Mouse (Mus musculus) layer of hippocampus, postnatal 25 days (tissue): Measurements from ENCODE around the gene Dctn5. TPM values are rescaled to one million over a fixed set of nuclear protein-coding genes. Genes with fewer than 3 reads are reported as not detected.
A peak's percentile ranks its signal among the peaks of the same experiment; 100 is the strongest.

Source experiments
- DNase-seq, 2 experiments: peaks; one replicate each; pipeline ENCODE4 v3.0.0; 2022; ENCODE audit warnings: mixed read lengths in 2 of 2, low spot score in 1 of 2; ENCODE audit errors: extremely low spot score in 1 of 2
- total RNA-seq, 2 experiments: library from RNA; stranded (reverse); gene quantifications; 2 replicates each; pipeline ENCODE4 v1.2.3; 2021

The Dctn5 gene
- total RNA-seq, result 100 to 1,000 TPM; 100 to 111 TPM

DNA sequence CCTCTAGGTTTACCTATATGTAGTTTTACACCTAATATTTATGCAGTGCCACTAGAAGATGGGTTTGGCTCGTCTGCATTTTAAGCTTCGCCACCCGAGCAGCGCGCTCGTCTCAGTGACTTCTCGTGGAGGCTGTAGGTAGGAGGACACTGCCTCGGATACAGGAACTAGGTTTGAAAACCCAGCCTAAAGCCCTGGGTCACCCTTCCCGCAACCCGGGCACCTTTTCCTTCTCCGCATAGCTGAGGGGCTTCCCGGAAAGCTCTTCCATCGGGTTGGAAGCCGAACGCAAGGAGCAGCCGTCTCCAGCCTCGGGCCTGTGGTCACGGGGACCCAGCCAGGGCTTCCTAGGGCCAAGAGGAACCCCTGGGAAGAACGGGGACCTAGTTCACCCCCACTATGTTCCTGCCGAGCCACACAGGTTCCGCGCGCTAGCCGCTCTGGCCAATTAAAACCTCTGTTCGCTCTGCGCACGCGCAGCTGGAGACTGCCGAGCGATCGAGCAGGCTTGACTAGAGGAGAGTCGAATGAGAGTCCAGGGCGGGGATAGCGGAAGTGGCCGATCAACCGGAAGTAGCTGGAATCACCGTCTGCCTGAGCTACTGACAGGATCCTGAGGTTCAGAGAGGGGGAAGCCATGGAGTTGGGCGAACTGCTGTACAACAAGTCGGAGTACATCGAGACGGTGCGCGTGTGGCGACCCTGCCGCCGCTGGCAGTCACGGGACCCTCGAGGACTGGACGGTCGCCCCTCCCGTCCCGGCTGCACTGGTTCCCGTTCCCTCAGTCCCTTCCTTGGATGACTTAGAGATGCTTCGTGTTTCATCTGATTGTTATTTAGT is at the start of gene Dctn5, which contains the start of gene Palb2:
Gene Dctn5, plus strand, starts transcription at position 545 of the 841 bp plus-strand sequence.
Gene Palb2, minus strand, starts transcription at position 489 of the 841 bp plus-strand sequence.
- peak; percentile 95 to 97 for DNase-seq

GRCm38 (mm10) chr7:122087195-122087982 is 45.5 kb upstream of the Dctn5 start:
- DNase-seq, result no peak

- no peak for DNase-seq
Measured at GRCm38 (mm10) chr7:122094564-122095330, 38.1 kb upstream of the Dctn5 start.

- DNase-seq, result no peak
Measured at GRCm38 (mm10) chr7:122098009-122098408, 34.8 kb upstream of the Dctn5 start.

DNA sequence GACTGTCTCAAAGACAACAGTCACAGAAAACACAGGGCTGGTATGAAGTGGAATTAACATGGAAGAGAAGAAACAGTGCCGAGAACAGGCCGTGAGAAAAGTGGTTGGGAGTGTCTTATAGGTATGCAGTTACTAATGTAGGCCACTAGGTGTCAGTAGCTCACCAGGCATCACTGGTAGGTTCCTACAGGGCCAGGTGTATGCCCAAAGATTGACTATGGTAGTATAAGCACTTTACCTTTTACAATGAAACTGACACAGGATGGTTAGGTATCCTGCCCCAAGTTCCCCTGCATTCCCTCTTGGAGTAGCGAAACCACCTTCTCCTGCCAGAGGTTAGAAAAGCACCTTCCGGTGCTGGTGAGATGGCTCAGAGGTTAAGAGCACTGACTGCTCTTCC is 33.6 kb upstream of the Dctn5 start:
- DNase-seq, result no peak

- peak in 1 of 2 experiments; percentile 27 for DNase-seq
Measured at GRCm38 (mm10) chr7:122101014-122101746, 31.7 kb upstream of the Dctn5 start.

- peak; percentile 76 to 81 for DNase-seq
Measured at GRCm38 (mm10) chr7:122101747-122102244, 31.0 kb upstream of the Dctn5 start, which contains the start of gene Ndufab1. Gene Ndufab1, minus strand, starts transcription at chr7:122101886.

GRCm38 (mm10) chr7:122108206-122108605 is 24.6 kb upstream of the Dctn5 start:
- no peak for DNase-seq

DNA sequence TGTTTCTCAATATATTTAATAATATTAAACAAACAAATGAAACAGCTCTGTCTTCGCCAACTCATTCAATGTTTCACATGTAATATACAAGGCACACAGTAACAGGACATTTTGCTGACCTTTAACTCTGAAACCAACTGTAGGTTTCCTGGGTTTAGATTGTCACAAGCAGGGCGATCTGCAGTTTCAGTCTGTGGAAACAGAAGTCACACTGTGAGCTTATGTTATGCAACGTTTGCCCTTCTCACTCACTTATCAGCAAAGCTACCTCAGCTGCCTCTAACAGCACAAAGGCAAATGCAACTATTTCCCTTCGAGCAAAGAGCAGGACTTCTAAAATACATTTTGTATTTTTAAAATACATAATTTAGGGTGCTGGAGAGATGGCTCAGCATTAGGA is 9.3 kb upstream of the Dctn5 start:
- no peak for DNase-seq

DNA sequence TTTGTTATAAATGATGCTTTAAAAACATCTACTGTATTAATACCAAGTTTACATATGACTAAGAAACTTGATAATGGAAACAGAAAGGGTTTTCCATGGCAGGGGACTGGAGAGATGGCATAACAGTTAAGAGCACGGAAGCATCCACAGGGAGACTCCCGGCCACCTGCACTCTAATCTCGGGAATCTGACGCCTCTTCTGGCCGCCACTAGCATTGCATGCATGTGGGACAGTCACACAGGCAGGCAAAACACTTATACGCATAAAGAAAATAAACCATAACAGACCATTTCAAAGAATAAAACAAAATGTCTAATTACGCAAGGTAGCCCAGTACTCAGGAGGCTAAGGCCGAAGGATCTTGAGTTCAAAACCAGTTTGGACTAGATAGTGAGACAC is 7.2 kb upstream of the Dctn5 start:
- no peak for DNase-seq

DNA sequence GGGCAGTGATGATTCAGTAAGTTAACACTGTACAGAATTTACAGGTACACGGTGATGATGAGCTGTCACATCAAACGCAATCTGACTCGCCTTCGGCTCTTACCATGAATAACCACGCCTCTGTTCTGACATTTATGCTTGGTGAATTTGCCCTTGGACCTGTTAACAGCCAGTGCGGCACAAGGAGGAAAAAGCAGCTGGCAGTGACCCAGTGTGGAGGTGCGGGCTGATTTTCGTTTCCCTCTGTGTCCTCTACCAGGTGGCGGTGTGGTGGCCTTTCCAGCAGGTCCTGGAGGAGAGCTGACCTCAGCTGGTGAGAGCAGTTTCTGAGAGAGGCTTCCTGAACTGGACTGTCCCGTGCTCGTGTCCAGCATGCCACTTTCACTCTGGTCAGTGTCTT is 5.9 kb upstream of the Dctn5 start:
- DNase-seq, result no peak

DNA sequence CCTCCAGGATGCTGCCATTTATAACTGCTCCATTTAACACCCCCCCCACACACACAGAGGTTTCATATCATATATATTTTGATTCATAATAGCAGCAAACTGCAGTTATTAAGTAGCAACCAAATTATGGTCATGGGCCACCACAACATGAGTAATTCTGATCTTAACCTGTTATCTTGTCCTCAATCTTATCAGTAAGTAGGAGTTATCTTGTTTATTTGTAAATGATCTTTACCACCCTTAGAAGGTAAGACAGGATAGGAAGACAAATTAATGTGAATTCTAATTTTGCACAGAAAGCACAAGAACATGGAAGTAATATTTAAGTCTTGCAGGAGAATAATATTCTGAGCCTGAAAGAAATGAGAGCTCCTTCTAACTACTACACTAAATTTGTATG is 1.0 kb upstream of the Dctn5 start:
- DNase-seq, result no peak

- DNase-seq, result no peak
Measured at GRCm38 (mm10) chr7:122133338-122133625, 441 bp downstream of the Dctn5 start.

DNA sequence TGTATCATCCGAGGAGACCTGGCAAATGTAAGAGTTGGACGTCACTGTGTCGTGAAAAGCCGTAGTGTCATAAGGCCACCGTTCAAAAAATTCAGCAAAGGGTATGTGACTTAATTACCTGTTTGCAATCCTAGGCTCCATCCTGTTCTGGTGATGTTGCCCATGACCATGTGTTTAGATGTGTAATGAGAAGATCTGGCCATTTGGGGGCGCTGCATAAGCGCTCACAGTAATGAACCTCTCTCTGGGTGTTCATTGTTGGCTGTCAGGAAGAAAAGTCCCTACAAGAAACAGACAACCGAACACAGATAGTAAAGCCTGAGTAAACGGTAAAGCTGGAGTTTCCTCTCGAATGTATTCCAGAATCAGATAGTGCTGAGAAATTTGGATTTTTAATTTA is 2.2 kb downstream of the Dctn5 start:
- DNase-seq, result peak in 1 of 2 experiments; percentile 32

GRCm38 (mm10) chr7:122137071-122137470 is 4.2 kb downstream of the Dctn5 start:
- DNase-seq, result no peak

GRCm38 (mm10) chr7:122138190-122138589 is 5.3 kb downstream of the Dctn5 start:
- DNase-seq, result no peak

DNA sequence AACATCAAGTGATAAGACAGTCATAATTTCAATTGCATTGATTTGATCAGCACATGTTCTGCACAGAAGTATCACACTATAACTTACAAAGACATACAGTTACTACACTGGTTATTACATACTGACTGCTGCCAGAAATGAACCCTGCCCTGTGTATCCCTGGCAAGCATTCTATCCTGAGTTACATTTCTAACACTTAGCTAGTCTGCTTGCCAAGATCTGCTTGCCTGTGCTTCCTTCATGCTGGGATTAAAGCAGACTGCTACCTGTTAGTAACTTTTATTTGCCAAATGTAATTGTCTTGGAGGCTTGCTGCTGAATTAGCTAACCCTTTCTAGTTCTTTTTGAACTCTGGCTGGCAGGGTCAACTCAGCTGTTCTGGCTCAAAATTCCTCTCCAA is 8.2 kb downstream of the Dctn5 start:
- no peak for DNase-seq

GRCm38 (mm10) chr7:122152473-122152872 is 19.6 kb downstream of the Dctn5 start:
- DNase-seq, result no peak

DNA sequence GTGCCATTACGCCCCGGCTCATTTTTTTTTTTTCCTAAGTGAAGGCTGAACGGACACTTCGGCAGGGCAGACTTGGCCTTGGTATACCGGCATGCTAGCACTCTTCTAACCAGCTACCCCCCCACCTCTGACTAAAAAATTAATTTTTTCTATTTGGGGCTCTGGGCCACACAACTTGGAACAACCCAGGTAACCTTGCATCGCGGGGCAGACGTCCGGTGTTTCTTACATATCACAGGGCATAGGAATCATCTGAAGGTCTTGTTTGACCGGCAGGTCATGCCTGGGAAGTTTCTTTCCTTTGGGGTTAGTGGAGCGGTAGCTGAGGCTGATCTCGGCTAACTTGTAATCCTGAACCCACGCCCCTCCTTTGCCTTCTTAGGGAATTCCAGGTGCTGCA is 25.6 kb downstream of the Dctn5 start:
- no peak for DNase-seq
